Mouse (Mus musculus): ENCODE measurements around the gene Bmi1.

Bmi1 gene

GRCm38 (mm10) chr2:18676936-18677491, at the start of gene Bmi1:
Gene Bmi1 (plus strand): TSS chr2:18677018.
- peak; percentile 81 for DNase-seq

GRCm38 (mm10) chr2:18630547-18630946, 46.3 kb upstream of the Bmi1 start:
- no peak for DNase-seq

DNA sequence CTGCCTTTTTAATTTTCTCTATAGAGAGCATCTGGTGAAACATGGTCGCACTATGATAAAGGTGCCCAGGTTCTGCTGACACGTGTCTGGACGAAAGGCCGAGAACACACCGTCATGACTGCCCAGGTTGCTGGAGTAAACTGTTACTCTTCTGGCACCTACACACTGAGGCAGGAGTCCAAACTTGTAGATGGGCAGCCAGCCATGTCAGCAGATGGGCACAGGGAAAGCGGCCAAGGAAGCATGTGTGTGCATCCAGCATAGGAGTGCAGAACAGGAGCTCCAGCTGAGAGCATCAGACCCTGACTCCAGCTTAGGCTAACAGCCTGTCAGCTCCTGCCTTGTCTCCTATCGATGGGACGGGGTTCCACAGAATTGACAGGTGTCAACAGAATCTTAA, 41.8 kb upstream of the Bmi1 start:
- DNase-seq, result peak; percentile 100

DNA sequence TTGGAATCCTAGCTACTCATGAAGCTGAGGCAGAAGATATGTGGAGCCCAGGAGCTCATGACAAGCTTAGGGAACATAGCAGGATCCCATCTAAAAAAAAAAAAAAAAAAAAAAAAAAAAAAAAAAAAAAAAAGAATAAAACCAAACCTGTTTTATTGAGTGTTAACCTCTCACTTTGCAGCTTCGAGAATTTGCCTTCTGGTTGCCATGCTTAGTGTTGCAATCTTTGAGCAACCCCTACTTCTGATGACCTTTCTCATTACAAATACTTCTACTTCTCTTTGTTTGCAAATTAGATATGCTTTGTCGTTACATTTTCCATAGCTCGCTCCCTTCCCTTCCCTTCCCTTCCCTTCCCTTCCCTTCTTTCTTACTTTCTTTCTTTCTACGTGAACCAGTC, 28.3 kb upstream of the Bmi1 start:
- no peak for DNase-seq

GRCm38 (mm10) chr2:18654821-18655220, 22.0 kb upstream of the Bmi1 start:
- DNase-seq, result no peak

DNA sequence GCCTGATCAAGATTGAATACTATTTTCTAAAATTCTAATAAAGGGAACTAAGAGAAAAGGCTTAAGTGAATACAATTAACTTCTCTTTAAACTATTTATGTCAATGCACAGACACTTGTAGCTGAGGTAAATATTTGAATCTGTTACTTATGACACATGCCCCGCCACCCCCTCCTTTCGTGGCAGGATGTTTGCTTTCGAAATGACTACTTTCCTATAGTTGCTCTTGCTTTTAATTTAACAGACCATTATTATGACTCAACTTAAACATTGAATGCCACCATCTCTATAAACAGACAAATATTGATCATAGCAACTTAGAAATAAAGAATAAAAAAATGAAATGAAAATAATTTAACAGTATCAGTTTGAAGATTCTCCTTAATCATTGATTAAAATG, 12.8 kb upstream of the Bmi1 start:
- no peak for DNase-seq

- peak; percentile 43 for DNase-seq
These were observed 5.8 kb upstream of the Bmi1 start for GRCm38 (mm10) chr2:18671041-18671440.

DNA sequence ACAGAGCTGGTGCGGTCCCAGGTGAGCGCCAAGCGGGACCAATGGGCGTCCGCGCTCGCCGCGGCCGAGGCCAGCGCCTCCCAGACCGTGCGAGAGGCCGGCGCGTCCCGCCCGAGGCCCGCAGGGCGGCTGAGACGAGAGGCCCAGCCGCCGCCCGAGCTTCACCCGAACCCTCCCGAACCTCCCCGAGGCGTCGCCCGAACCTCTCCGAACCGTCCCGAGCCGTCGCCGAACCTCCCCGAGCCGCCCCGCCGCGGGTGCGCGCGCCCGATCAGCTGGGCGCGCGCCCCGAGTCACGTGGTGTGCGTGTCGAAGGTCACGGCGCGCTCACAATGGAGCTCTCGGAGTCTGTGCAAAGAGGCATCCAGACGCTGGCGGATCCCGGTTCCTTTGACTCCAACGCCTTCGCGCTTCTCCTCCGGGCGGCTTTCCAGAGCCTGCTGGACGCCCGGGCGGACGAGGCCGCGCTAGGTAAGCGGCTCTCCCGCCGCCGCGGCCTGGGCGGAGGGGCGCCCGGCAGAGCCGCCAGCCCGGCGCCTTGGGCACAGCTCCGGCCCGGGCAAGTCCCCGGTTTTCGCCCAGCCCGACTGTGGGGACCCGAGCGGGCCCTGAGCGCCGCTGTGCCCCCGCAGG, 4.6 kb upstream of the Bmi1 start, which contains the start of gene Commd3:
TSS of gene Commd3 (plus strand) at position 252 of the 633 bp plus-strand sequence.
- peak; percentile 96 for DNase-seq

DNA sequence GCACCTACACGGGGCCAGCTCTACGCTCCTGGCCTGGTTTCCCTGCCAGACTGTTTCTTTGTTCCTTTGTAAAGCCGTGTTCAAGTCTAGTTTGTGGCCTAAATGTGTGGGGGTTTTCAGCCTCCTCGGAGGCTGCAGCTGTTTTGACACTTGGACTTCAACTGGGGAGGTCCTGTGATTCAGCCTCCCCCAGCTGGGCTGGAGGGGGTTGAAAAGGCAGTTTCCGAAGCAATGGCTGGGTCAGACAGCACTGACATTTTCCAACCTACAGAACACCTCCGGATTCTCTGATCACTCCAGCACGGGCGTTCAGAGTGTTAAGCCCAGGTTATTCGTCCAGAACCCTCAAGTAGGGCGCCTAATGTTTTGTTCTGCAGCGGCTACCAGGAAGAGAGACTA, 4.1 kb upstream of the Bmi1 start:
- no peak for DNase-seq

DNA sequence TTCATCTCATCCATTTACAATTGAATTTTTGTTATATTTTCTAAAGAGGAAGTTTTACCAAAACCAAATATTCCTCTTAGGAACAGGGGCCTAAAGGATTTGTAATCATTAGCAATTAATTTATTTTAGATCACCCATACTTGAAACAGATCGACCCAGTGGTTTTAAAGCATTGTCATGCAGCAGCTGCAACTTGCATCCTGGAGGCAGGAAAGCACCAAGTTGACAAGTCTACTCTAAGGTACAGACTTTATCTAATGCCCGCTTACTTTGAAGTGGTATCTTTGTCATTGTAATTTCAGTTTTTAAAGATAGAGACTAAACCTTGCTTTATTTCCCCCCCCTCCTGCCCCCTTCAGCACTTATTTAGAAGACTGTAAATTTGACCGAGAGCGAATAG, 3.1 kb upstream of the Bmi1 start:
- DNase-seq, result peak; percentile 26

DNA sequence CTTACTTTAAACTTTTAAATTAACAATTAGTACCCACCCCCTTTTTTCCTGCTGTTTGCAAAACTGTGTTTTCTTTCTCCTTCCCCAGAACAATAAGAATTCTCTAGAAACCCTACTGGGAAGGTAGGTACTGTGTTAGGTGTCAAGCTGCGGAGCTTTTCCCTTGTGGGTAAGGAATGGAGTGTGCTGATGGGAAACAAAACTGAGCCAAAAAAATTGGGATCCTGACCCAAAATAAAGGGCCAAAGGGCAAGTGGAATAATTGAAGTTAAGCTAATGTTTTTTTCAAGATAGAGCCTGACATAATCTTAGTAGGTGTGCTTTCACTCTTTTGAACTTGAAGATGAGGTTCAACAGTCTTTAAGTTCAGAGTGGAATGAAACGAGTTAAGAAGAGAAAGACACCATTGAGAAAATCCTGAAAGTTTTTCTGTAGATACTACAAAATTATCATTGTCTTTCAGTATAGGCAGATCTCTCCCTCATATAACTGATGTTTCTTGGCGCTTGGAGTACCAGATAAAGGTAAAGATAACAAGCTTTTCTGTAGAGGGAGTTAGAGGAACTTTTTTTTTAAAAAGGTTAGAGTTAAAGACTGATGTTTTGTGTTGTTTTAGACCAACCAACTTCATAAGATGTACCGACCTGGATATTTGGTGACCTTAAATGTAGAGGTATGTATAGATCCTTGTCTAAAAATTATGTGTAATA, 2.5 kb upstream of the Bmi1 start:
- peak; percentile 32 for DNase-seq

DNA sequence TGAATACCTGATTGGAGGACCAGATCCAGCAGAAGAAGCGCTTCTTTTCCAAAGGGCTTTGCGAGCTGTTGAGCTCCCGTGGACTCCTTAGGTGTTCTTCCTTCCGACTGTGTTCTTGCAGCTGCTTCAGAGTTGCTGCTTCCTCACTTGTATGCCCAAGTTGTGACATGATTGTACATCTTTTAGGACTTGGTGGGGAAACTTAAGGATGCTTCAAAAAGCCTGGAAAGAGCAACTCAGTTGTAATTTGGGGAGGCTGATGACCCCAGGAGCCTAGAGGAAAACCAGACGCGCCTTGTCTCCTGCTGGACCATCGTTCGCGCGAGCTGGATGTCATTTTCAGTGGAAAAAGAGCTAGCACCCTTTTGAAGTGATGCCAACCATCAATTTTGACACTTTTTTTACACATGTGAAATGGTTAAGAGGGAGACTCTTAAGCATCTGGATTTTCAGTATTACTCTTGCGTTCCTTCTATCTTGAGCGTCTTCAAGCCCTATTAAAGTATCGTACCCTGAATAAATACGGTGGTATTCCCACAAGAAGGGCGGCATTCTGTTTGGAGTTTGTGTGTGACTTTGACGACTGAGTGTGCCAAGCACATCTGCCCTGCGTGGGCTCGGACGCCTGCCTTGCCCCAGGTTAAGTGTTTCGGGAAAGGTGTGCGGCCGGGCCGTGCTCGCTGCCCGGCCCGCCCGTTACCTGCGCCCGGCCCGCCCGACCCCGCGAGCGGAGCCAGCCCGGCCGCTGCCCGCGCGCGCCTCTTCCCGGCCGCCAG, 949 bp upstream of the Bmi1 start:
- peak; percentile 72 for DNase-seq

GRCm38 (mm10) chr2:18676457-18676935, 322 bp upstream of the Bmi1 start:
- DNase-seq, result peak; percentile 77

DNA sequence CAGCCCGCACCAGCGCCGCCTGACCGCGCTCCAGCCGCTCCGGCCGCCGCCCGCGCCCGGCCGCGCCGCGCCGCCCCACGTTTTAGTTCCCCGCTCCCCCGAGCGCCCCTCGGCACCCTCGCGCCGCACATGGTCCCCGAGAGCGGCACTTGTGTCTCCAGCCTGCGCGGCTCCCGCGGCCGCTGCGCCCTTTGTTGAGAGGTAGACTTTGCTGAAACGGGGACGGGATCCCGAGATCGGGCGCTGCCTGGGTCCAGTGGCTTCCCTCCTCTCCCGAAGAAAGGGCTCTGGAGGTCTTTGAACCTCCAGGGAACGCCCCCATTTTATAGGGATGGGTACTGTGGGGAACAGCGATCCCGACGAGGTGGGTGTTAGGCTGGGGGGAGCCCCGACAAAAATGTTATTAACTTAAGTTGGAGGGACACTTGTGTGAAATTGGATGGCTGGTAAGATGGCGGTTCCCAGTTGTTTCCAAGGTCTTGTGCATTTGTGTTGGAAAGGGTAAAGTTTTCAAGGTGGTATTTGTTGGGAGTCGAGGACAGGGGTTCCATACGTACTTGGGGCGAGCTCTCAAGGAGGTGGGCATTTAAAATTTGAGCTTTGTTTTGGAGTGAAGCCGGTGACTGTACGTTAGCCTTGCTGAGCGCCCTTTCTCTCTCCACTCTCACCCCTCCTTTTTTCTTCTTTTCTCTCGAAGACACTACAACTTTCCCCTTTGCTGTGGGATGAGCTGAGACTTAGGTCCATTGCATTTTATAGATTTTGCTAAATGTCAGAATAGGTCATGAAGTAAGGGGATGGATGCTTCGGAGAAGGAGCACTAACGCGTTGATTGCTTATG, 1.0 kb downstream of the Bmi1 start:
- DNase-seq, result peak; percentile 75

DNA sequence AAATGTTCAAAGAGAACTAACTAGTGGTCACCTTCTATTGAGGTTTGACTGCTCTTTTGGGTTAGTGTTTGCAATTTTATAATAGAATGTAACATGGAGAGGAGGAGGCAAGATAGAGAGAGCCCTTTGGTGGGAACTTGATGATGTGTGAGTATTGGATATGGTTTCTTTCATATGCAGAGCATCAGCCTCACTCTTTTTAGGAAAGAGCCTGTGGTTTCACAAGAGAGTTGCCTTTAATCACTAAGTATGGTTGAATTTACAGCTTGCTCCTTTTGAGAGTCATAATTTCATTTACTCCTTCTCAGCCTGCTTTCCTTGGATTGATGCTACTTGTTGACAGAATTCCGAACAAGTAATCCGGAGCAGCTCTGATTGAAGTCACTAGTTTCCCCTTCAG, 2.9 kb downstream of the Bmi1 start:
- peak; percentile 21 for DNase-seq

GRCm38 (mm10) chr2:18680501-18680900, 3.7 kb downstream of the Bmi1 start:
- no peak for DNase-seq

DNA sequence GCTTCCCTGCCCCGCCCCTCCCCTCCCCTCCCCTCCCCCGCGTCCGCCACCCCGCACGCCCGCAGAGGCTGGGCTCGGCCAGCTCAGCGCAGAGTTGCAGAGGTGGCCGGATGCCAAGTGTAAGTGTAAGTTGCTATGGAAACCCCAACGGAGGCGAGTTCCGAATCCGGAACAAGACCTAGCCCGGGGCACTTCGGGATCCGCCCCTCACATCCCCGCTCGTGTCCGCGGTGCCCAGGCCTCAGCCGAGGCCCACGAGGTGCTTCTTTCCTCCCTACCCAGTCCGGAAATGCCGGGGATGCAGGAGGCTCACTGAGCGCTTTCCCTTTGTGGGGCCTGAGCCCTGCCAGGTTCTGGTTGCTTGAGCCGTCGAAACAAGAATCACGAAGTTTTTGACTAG, 4.1 kb downstream of the Bmi1 start:
- DNase-seq, result peak; percentile 36

- DNase-seq, result no peak
These were observed 7.2 kb downstream of the Bmi1 start for GRCm38 (mm10) chr2:18684062-18684461.

DNA sequence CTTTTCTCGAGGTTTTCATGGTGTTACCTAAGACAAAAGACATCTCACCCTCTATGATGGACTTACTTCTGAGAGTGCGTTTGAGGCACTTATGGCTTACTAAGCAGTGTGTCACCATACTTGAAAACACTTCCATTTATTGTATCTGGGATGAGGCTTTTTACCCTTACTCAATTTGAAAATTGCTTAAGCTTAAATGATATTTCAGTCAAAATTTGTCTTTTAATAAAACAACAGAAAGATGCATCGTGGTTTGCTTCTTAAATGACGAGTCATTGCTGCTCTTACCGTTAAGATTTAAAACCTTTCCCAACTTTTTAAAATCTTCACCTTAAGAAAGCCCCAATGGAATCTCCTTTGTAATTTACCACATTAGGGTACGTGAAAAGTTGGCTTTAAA, 9.6 kb downstream of the Bmi1 start:
- no peak for DNase-seq

DNA sequence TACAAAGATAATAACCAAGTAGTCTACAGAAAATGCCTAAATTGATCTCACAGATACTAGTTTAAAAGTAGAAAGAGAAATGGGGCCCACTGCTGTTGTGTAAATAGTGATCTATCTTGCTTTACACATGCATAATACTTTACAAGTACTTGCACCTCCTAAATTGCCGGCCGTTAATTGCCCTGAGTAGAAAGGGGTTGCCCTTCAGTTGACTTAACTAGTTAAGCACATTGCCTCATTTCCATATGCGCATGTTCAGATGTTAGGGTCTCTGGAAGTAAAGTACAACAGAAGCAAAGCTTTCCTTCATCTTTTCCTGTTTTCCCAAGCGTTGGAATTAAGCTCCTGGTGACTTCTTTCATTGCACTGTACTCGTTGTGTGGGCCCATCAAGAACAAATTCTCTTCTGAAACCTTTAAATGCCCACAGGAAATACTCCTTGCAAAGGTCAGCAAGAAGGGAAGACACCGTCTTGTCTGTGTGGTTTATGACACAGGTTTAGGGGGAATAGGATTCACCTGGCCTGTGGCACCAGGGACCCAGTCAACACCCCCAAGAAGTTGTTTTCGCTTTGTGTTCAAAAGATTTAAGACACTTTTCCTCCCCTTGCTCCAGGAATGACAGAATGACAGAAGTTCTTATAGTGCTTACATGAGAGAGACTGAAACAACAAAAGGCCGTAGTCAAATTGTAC, 10.2 kb downstream of the Bmi1 start:
- DNase-seq, result no peak

DNA sequence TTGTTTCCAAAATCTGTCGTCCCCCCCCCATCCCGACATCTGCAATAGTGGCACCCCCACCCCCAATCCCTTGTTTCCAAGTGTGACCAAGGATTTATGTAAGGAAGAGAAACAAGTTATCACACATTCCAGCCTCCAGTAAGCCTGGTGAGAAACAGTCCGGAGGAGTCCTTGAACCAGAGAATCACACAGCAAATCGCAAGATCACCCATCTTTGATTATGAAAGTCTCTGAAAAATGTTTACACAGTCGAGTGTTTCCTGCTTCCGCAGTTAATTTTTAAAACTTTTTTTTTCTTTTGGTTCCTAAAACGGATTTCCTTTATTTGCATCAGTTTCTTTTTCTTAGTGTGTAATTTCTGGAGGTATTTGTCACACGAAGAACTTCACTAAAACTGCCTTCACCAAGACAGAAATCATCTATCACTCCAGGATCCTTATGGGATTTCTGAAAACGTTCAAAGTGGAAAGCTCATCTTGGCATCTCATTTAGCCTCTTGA, 10.9 kb downstream of the Bmi1 start:
- no peak for DNase-seq

DNA sequence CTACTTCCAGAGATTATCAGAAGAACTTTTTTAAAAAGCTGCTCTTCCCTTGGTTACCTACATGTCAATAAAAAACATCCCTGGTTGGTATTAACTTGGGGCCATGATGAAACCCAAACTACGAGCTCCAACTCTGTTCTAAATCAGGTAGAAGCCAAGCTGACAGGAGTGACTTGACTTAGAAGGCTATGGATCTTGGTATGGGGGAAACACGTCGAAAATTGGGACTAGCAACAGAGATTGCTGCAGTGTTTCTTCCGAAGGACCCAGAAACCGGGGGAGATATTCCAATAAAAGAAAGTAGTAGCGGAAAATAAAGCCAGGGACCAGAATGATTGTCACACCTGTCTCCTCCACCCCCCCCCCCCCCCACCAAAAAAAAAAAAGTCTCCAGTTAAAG, 11.5 kb downstream of the Bmi1 start:
- DNase-seq, result no peak

Measured in cerebellum, adult 9-10 months (tissue).